Mouse (Mus musculus) urinary bladder, adult 18-20 months (tissue): ENCODE data around the gene Usp30.

ENCODE experiments used
- DNase-seq, 2 experiments: peaks; one replicate each; pipeline ENCODE4 v3.0.0; 2022; ENCODE audit warnings: low spot score in 2 of 2, mixed read lengths in 2 of 2

Gene Usp30

DNA sequence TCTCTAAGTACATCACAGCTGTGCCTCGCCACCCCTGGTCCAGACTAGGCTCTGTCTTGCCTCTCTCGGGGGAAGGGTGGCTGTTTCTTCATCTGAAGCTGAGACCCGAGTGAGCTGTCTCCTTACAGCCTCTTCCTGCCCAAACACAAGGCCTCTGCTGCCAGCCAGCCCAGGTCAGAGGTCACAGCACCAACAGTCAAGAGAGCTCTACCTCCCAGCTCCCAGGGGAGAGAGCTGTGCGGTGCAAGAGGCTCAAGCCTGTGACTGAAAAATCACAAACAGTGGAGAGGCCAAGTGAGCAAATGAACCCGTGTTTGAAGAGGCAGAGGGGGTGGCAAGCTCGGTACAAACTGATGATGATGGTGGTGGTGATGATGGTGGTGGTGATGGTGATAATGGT lies 1.3 kb downstream of the Usp30 start:
- DNase-seq: no peak

DNA sequence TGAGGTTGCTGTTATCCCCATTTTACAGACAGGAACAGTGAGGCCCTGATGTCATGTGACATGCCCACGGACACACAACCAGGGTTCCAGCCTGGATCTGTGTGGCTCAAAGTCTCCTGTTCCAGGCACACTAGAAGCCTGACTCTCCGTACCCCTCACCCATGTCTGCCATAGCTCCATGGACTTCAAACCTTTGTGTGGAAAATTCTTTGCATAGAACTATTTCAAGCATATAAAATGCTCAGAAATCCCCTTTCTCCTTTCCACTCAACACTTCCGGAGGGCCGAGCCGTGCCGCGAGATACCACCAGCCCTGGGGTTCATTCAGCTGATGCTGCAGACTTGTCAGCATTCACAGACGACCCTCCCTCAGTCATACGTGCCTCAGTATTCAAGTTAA lies 2.3 kb downstream of the Usp30 start:
- no peak for DNase-seq

DNA sequence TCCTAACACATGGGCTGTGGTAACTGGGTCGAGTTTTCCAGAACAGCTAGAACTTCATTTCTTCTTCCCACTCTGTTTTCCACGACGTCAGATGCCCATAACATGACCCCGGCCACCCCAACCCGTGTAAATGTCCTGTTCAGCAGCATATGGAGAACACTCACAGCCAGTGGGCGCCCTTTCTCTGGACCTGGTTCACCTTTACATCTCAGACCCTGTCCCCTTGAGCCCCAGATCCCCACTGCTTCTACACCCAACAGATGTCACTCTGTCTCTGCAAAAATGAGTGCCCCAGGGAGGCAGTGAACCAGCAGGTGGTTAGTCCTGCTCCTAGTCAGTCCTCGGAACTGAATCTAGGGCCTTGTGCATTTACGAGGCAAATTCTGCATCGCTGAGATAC lies 2.7 kb downstream of the Usp30 start:
- no peak for DNase-seq

GRCm38 (mm10) chr5:114070858-114071257 lies 5.6 kb downstream of the Usp30 start:
- DNase-seq: no peak

GRCm38 (mm10) chr5:114072262-114072661 lies 7.0 kb downstream of the Usp30 start:
- DNase-seq: no peak

GRCm38 (mm10) chr5:114077009-114077408 lies 11.7 kb downstream of the Usp30 start:
- DNase-seq: no peak

DNA sequence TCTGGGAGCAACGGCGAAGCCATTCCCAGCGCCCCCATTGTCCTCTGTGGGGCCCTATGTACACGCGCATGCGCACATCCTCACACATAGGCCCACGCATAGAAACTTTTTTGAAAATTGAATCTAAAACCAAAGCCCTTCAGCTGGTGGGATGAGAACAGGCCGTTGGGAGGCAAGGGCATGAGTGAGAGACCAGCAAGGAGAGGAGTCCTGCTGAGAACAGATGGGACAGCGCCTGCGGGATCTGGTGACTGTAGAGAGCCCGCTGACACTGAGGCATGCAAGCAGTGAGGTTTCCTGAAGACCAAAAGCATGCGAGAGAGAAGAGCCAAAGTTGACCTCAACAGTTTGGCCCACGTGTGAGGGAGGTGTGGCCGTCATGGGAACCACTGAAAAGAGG lies 20.2 kb downstream of the Usp30 start:
- DNase-seq: no peak

- DNase-seq: no peak
Measured at GRCm38 (mm10) chr5:114087875-114088480, 22.7 kb downstream of the Usp30 start.

- DNase-seq: no peak
Measured at GRCm38 (mm10) chr5:114090421-114091013, 25.3 kb downstream of the Usp30 start.

DNA sequence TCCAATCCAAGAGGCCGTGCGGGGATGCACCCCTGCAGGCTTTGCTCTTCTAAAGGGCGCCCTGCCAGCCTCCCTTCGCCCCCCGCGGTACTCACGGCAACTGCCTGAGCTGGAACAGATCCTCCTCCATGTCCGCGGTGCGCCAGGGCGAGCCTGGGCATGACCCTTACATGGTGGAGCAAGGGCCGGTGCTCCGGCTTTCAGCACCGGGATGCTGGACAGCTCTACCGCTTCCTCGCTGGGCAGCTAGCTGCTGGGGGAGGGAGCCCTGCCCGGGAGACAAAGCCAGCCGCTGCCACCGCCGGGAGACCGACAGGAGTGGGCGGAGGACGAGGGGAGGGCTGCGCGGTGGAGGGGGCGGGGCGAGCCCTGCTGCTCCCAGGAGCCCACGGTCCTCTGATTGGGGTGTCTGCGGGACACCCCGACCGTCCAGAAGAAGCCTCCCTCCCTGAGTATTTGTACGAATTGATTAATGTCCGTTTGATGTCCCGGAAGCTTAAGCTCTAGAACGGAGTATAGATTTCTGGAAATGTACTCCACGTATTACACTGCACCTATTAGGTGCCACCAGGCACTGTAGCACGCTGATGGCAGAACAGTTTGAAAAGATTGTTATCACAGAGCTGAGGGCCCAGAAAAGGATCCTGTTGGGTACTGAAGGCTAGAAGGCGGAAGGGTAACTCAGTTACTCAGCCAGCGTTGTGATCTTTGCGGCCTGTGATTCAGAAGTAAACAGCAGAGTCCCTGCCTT lies 26.0 kb downstream of the Usp30 start, which contains the start of gene Svop:
Gene Svop (minus strand): TSS at position 514 of the 751 bp plus-strand sequence.
- DNase-seq: peak; percentile 30 to 60

DNA sequence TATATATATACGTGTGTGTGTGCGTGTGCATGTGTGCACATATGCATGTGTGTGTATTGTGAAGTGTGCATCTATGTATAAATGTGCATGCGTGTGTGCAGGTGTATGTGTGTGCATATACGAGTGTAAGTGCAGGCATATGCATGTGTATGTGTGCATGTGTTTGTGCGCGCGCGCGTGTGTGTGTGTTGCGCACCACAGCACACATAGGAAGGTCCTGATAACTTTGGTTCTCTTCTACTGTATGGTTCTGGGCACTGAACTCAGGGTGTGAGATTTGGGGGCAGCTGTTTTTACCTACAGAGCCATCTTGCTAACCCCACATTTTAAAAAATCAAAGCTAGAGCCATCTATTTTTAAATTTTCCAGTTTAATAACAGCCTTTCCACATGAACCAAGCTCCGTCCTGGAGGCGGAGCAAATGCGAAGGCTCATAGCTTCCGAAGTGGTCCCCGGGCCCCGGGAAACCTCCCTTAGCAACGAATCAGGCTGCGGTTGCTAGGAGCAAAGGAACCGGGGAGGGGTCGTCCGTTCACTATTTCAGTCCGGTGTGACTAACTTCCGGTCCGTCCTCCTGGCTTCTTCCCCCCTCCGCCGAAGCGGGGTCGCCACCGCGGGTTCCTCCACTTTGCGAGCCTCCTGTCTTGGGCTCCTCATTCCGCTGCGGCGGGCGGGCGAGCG lies 34.6 kb downstream of the Usp30 start:
- DNase-seq: peak; percentile 85 to 97

DNA sequence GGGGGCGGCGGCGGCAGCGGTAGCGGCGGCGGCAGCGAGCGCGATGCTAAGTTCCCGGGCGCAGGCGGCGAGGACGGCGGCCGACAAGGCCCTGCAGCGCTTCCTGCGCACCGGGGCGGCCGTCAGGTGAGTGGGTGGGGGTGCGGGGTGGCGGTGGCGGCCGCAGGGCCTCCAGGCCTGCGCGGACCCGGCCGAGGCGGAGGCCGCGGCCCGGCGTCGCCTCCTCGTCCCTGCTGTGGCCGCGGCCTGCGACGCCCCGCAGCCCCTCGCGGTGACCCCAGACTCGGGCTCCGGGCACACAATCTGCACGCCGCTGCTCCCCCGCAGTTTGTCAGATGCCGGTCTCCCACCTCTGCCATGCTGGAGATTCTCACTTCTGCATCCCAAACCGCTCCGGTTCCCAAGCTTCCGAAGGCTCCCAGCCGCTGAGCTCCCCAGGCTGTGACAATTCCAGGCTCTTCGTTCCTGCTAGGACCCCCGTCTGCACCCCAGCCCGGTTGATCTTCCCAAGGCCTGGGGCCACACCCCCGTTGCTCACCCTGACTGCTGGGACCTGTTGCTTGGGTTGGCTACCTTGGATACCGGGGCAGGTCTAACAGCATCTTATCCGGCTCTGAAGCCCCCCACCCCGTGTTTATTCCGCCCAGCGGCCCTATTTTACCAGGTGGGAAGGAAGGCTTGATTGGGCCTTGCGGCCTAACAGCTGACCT lies 35.3 kb downstream of the Usp30 start:
- DNase-seq: no peak

- DNase-seq: no peak
Measured at GRCm38 (mm10) chr5:114101873-114102272, 36.6 kb downstream of the Usp30 start.

DNA sequence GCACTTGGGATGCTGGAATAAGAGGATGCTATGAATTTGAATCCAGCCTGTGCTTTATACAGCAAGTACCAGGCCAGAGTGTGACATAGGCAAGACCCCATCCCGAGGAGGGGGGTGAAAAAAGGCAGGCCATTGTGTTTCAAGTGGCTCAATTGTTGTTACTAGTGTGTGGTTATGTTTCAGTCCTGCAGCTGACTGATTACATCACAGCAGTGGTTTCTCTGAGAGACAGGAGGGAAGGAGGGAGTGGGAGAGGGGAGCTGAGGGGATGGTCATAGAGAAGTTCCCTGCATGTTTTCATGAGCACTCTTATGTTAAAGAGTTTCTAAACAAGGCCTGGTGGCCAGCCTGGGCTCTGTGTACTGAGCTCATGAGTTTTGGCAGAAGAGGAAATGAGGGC lies 37.5 kb downstream of the Usp30 start:
- no peak for DNase-seq

DNA sequence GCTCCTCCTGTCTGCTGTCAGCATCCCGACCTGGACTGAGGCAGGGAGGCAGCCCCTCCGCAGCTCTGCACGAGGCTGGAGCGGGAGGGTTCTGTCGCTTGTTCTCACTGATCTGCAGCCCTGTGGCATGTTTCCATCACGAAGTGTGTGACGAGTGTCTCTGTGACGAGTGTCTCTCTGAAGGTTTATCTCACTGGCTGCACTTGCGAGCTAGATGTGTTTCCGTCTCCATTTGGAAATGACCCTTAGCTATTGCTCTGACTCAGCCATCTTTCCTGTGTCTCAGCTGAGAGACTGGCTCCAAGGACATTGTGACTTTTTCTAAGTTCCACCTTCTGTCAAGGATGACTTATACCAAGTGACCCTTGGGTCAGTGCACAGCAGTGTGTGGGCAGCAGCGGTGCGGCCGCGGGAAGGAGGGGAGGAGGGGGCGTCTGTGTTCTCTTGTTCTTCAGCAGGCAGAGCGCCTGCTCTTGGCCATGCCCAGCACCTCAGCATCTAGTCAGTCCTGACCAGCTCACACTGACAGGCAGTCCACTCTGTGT lies 41.2 kb downstream of the Usp30 start:
- no peak for DNase-seq

DNA sequence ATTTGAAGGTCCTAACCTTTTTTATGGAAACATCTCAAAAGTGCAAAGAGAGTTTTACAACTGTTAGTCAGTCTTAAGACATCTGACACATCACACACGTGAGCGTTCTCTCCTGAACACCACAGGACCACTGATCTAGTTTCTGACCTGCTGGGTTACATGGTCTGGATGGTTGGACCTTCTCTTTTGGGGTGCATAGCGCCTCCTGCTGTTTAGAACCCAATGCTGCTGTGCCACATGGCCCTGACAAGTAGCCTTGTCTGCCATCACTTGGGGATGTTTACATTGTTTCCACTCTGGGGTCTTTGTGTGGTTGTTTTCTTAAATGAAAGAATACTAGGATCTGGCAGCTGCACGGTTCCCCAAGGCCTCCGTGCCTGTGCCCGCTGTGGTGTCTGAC lies 48.1 kb downstream of the Usp30 start:
- no peak for DNase-seq

GRCm38 (mm10) chr5:114115030-114115429 lies 49.8 kb downstream of the Usp30 start:
- DNase-seq: no peak

GRCm38 (mm10) chr5:114116586-114116985 lies 51.3 kb downstream of the Usp30 start:
- no peak for DNase-seq

DNA sequence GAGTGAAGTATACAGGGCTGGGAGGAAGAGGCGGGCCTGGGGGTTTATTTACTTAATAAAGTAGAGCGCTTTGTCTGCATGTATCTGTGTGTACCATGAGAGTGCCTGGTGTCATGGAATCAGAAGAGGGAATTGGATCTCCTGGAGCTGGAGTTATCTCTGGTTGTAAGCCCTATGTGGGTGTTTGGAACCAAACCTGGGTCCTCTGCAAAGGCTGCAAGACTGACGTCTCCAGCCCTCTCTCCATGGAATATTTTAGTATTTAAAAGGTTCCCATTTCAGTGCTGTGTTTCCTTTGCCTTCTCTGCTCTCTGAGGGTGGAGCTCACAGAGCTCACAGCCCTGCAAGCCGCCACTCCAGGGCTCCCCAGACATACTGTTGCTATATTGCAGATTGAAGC lies 54.5 kb downstream of the Usp30 start:
- no peak for DNase-seq

- no peak for DNase-seq
Measured at GRCm38 (mm10) chr5:114126008-114126407, 60.7 kb downstream of the Usp30 start.

GRCm38 (mm10) chr5:114126499-114127244 lies 61.4 kb downstream of the Usp30 start:
- no peak for DNase-seq
